Mouse (Mus musculus) lung, embryonic 14.5 days (tissue): ENCODE measurements around the gene Elovl7. TPM values are rescaled to one million over a fixed set of nuclear protein-coding genes. Genes with fewer than 3 reads are reported as not detected.

ENCODE experiments used
- ATAC-seq: fragments of 200-750 bp; cut with Nextera tagmentation; 2 replicates; pipeline ENCODE4 v1.8.0; 2017; ENCODE audit warnings: mild to moderate bottlenecking, moderate TSS enrichment, moderate library complexity; ENCODE audit not compliant: insufficient read depth
- DNase-seq: peaks from one replicate; pipeline ENCODE4 v3.0.0-alpha.2; 2015
- H3K27ac ChIP-seq: fragments of 300-500 bp; sonication (generic); 2 replicates; pipeline ENCODE4 v1.5.1; 2014; ENCODE audit warnings: low read depth, mild to moderate bottlenecking, moderate library complexity
- H3K27me3 ChIP-seq: fragments of 300-500 bp; sonication (generic); 2 replicates; pipeline ENCODE4 v1.6.1; 2014; ENCODE audit warnings: low read length, control low read depth; ENCODE audit not compliant: insufficient read depth
- H3K36me3 ChIP-seq: fragments of 300-500 bp; sonication (generic); 2 replicates; pipeline ENCODE4 v1.6.1; 2014; ENCODE audit warnings: control low read depth; ENCODE audit not compliant: insufficient read depth
- H3K4me1 ChIP-seq: fragments of 300-500 bp; sonication (generic); 2 replicates; pipeline ENCODE4 v1.6.1; 2014; ENCODE audit warnings: antibody characterized with exemption, control low read depth; ENCODE audit not compliant: insufficient read depth
- H3K4me2 ChIP-seq: fragments of 300-500 bp; sonication (generic); 2 replicates; pipeline ENCODE4 v1.6.1; 2014; ENCODE audit warnings: mild to moderate bottlenecking
- H3K4me3 ChIP-seq: fragments of 300-500 bp; sonication (generic); 2 replicates; pipeline ENCODE4 v1.5.1; 2014; ENCODE audit warnings: low read depth, low read length
- H3K9ac ChIP-seq: fragments of 300-500 bp; sonication (generic); 2 replicates; pipeline ENCODE4 v1.6.1; 2014
- H3K9me3 ChIP-seq: fragments of 300-500 bp; sonication (generic); 2 replicates; pipeline ENCODE4 v1.6.1; 2016; ENCODE audit warnings: low read depth, low read length, control low read depth
- CTCF ChIP-seq: IDR thresholded peaks from 2 replicates; pipeline ENCODE4 v1.5.1; 2016; ENCODE audit warnings: antibody characterized with exemption, low read depth
- WGBS: fragments of 180-500 bp; shearing (Covaris S2); extraction: QIAGEN DNeasy Blood & Tissue Kit; methylation state at CpG from one replicate; pipeline ENCODE4 v1.1.7; 2014; 5-methylcytosine and 5-hydroxymethylcytosine counted together
- polyA plus RNA-seq: library from polyadenylated mRNA; unstranded; fragments of >200 nt; fragmentation: Nextera tagmentation; extraction: Ambion mirVana; gene quantifications from 2 replicates; pipeline ENCODE4 v1.2.1, GENCODE M21; 2014

Elovl7 gene
- polyA plus RNA-seq, 1 experiment from 2014 or later = 9.7 TPM

DNA sequence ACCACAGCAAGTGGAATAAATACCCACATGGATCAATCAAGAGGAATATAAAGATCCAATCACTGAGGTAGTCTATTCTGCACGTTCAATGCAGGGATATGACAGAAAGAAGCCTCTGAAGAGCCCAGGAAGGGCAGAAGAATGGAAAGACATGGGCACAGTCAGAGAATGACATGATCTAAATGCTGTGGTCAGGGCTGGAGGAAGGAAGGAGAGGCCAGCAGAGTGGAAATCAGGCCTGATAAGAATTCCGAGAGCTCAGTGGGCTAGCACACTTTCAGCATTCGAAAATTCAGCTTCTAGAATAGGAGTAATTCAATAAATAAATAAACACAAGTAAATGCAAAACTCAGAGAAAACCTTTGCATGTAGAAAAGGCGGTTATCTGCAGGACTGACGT, 27.5 kb downstream of the Elovl7 start:
- Histone ChIP-seq H3K4me3 (no peak overlapping the region), H3K9ac (no peak overlapping the region), H3K27ac (no peak overlapping the region), H3K4me2 (no peak overlapping the region), H3K27me3 (no peaks in the 10 kb centered on the region), H3K9me3 (no peaks in the 10 kb centered on the region), H3K36me3 (no peaks in the 10 kb centered on the region), H3K4me1 (0 out of 2 replicates have a peak, but pooled peaks cover 6% of the 10 kb centered on the region)
- ATAC-seq (no peak), DNase-seq (no peak)
- TF ChIP-seq CTCF = no peak
- 63% methylated on average over 5 of the region's 5 CpGs for WGBS

DNA sequence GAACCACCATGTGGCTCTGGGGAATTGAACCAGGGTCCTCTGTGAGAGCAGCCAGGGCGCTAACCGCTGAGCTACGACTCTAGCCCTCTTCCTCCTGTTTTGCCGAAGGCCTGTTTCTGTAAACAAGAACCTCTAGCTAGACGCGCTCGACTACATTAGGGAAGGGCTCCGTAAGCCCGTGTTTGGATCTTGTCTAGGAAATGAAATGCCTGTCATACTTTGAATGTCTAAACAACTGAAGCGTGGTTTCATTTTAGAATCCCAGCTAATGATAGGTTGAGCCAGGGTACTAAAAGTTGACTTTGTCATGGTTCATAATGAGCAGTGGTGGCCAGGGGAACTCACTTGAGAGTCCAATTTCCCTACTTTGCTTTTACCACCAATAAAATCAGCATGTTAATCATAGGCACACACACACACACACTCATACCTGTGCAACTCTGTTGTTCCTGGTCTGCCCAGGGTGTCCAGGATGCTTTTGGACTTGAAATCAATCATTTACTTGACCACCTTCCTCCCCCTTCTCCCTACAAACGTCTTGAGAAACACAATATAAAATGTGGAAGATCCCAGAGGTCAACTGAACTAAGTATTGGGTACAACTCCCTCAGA, 31.0 kb downstream of the Elovl7 start:
- Histone ChIP-seq H3K4me1 (no peaks in the 10 kb centered on the region), H3K27me3 (no peaks in the 10 kb centered on the region), H3K9me3 (no peaks in the 10 kb centered on the region), H3K9ac (no peak overlapping the region), H3K4me2 (no peak overlapping the region), H3K27ac (no peak overlapping the region), H3K4me3 (no peak overlapping the region), H3K36me3 (no peaks in the 10 kb centered on the region)
- no peak for ATAC-seq
- peak; percentile 13 for DNase-seq
- TF ChIP-seq CTCF = no peak
- 58% methylated on average over 11 of the region's 11 CpGs for WGBS

DNA sequence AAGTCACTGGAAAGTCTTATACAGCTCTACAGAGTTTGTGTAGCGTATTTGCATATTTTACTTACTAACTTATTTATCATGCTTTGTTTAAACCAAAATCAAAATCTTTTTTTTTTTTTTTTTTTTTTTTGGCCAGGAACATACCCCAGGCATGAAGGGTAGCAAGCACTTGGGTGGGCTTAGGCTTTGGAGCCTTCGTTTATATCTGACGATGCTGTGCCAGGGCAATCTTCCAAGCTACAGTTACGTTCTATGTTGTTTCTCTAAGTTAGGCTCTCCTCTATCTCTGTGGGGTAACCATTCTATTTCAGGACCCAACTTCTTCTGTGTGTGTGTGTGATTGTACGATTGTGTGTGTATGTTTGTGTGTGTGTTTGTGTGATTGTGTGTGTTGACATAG, 36.9 kb downstream of the Elovl7 start:
- TF ChIP-seq CTCF = no peak
- no peaks in the 10 kb centered on the region for H3K27me3 ChIP-seq
- DNase-seq (peak; percentile 83), ATAC-seq (peak; percentile 88)
- no peaks in the 10 kb centered on the region for H3K9me3 ChIP-seq
- H3K9ac ChIP-seq = no peak overlapping the region
- H3K27ac ChIP-seq = no peak overlapping the region
- WGBS = 47% methylated on average over 5 of the region's 5 CpGs
- no peak overlapping the region for H3K4me3 ChIP-seq
- H3K4me2 ChIP-seq = no peak overlapping the region
- no peaks in the 10 kb centered on the region for H3K36me3 ChIP-seq
- H3K4me1 ChIP-seq = no peaks in the 10 kb centered on the region

DNA sequence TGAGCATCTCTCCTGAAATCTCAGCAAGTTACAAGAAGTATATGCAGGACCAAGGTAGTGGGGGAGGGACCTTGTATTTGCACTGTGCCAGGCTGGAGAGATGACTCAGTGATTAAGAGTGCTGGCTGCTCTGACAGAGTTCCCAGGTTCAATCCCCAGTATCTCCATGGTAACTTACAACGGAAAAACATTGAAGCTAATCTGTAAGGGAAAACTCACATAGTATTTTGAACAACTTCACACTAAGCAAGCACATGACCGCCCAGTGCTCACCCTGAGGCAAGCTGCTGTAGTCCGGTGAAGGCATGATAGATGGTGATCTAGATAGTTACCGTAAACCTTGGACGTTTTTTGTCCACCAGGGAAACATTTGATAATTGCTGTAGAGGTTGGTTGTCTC, 39.8 kb downstream of the Elovl7 start:
- Histone ChIP-seq H3K9me3 (no peaks in the 10 kb centered on the region), H3K27ac (no peak overlapping the region), H3K27me3 (no peaks in the 10 kb centered on the region), H3K9ac (no peak overlapping the region), H3K36me3 (no peaks in the 10 kb centered on the region), H3K4me1 (no peaks in the 10 kb centered on the region), H3K4me3 (no peak overlapping the region), H3K4me2 (no peak overlapping the region)
- ATAC-seq (no peak), DNase-seq (no peak)
- no peak for TF ChIP-seq CTCF
- WGBS = 73% methylated on average over 5 of the region's 5 CpGs

DNA sequence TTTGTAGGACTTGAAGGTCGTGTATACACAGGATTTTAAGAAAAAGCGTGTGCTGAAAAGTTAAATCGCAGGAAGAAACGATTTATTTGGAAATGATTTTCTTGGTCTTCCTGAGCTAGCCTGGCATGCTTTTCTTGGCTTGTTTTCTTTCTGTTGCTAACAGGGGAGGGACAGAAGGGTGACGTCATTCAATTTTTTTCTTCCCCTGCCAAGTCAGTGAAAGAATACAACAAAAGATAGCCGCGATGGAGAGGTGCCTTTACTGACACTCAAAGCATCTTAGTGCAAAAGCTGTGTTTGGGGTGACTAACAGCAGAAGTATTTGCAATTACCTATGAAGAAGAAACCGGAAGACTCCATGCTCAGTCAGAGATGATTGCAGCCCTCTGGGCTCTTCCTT, 48.8 kb downstream of the Elovl7 start:
- TF ChIP-seq CTCF = no peak
- WGBS = 50% methylated on average over 8 of the region's 8 CpGs

DNA sequence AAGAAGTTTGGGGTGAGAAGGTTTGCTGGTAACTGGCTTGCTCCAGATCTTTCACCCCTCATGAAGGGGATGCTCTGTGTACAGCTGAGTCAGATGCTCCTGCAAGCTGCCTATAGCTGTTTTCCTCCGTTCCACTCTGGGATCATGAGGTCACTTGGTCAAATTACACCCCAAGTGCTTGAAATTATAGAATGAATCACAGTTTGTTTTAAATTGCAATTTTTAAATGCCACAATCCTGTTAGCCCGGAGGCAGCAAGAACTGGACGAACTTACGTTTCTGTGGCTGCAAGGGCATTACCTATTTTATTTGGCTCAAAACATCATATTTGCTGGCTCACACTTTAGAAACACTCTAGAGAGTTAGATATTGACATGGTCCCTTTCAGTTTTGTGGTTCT, 51.2 kb downstream of the Elovl7 start:
- no peak for DNase-seq
- H3K36me3 ChIP-seq = no peaks in the 10 kb centered on the region
- ATAC-seq = no peak
- no peaks in the 10 kb centered on the region for H3K4me1 ChIP-seq
- no peaks in the 10 kb centered on the region for H3K27me3 ChIP-seq
- no peak overlapping the region for H3K27ac ChIP-seq
- H3K4me2 ChIP-seq = no peak overlapping the region
- no peaks in the 10 kb centered on the region for H3K9me3 ChIP-seq
- H3K4me3 ChIP-seq = no peak overlapping the region
- 77% methylated on average over 4 of the region's 4 CpGs for WGBS
- no peak overlapping the region for H3K9ac ChIP-seq
- TF ChIP-seq CTCF = no peak

More for the DNA sequence above, 48.8 kb downstream of the Elovl7 start:
- H3K4me3 ChIP-seq = no peak overlapping the region
- no peaks in the 10 kb centered on the region for H3K9me3 ChIP-seq
- H3K36me3 ChIP-seq = no peaks in the 10 kb centered on the region
- no peak overlapping the region for H3K4me2 ChIP-seq
- DNase-seq = peak; percentile 31
- H3K27me3 ChIP-seq = no peaks in the 10 kb centered on the region
- H3K9ac ChIP-seq = no peak overlapping the region
- ATAC-seq = no peak
- no peaks in the 10 kb centered on the region for H3K4me1 ChIP-seq
- H3K27ac ChIP-seq = no peak overlapping the region

DNA sequence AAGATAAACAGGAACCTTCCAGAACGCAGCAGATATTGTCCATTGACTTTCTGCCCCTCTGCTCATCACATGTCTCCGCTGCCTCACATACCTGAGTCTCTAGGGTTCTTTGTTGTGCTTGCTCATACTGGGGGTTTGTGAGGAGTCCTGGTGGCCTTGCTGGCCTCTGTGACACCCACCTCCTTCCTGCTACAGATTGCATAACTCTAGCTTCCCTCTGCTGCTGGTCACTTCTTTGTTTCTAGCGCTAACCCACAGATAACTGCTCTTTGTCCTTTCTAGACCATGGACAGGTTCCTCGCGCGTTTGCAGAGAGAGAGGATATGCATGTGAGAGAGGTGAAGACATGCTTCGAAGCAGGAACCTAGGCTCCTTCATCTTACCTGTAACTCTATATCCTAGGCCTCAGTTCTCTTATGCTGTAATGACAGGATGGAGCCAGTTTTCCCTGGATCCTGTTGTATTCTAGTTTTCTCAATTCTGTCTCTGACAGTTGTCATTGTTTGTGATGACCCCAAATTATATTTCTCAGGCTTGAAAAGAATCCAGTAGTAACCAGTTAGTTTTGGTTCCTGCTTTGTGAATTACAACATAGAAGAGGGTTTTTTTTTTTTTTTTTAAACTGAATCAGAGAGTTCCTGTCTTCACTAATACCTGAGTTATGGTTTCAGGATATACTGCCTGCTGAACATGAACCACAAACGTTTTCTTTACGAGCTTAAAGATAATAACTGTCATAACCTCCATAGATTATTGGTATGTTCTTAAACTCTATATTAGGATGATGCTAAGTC, 53.8 kb downstream of the Elovl7 start:
- no peak overlapping the region for H3K4me2 ChIP-seq
- H3K4me1 ChIP-seq = peaks cover 2% of the 10 kb centered on the region; the same call in 1 of the 2 replicates
- DNase-seq (no peak), ATAC-seq (no peak)
- no peak for TF ChIP-seq CTCF
- H3K36me3 ChIP-seq = no peaks in the 10 kb centered on the region
- H3K9me3 ChIP-seq = no peaks in the 10 kb centered on the region
- WGBS = 60% methylated on average over 9 of the region's 9 CpGs
- no peak overlapping the region for H3K27ac ChIP-seq
- no peaks in the 10 kb centered on the region for H3K27me3 ChIP-seq
- H3K4me3 ChIP-seq = no peak overlapping the region
- no peak overlapping the region for H3K9ac ChIP-seq
